Mouse (Mus musculus) heart, postnatal 0 days (tissue): Measurements from ENCODE around the gene Serpina10.
"Not testable (repeated sequence)": the region's sequence is repeated elsewhere in the genome, so short reads cannot be mapped to it uniquely, and the experiment has no call there.

Experiments used
- CTCF ChIP-seq: IDR thresholded peaks from 2 replicates; pipeline ENCODE4 v1.5.1; 2016; ENCODE audit warnings: antibody characterized with exemption, control low read depth, low read depth
- EP300 ChIP-seq: IDR thresholded peaks from 2 replicates; pipeline ENCODE4 v1.6.1; 2016; ENCODE audit warnings: antibody characterized with exemption, low read depth

GRCm38 (mm10) chr12:103662053-103662452, 30.8 kb upstream of the Serpina10 start:
- TF ChIP-seq CTCF, EP300: not testable (repeated sequence)
